Mouse (Mus musculus) C2C12 (cell line): ENCODE data around the gene Ahdc1. TPM values are rescaled to one million over a fixed set of nuclear protein-coding genes. Genes with fewer than 3 reads are reported as not detected.

Experiments
- H3K27me3 ChIP-seq: one replicate; pipeline ENCODE4 v1.6.1; 2011; ENCODE audit not compliant: control insufficient read depth, insufficient read depth, insufficient read length
- H3K36me3 ChIP-seq: one replicate; pipeline ENCODE4 v1.6.1; 2011; ENCODE audit not compliant: control insufficient read depth, insufficient read depth
- H3K4me3 ChIP-seq: one replicate; pipeline ENCODE4 v1.5.1; 2011; ENCODE audit warnings: mild to moderate bottlenecking, control low read depth; ENCODE audit not compliant: poor library complexity, insufficient read depth, severe bottlenecking
- H3K79me2 ChIP-seq: one replicate; pipeline ENCODE4 v1.6.1; 2011; ENCODE audit not compliant: control insufficient read depth, insufficient read depth
- H3K79me3 ChIP-seq: one replicate; pipeline ENCODE4 v1.6.1; 2011; ENCODE audit warnings: low read depth, control low read depth
- H3ac ChIP-seq: one replicate; pipeline ENCODE3; 2011; ENCODE audit warnings: low read depth; ENCODE audit not compliant: control insufficient read depth, insufficient read length
- CEBPB ChIP-seq: IDR thresholded peaks from one replicate; pipeline ENCODE4 v1.6.1; 2011; ENCODE audit warnings: low read depth, mild to moderate bottlenecking, control low read depth, moderate library complexity
- CTCF ChIP-seq: IDR thresholded peaks from one replicate; pipeline ENCODE4 v1.5.1; 2011; ENCODE audit not compliant: control insufficient read depth, insufficient read depth, insufficient read length
- FOSL1 ChIP-seq: IDR thresholded peaks from one replicate; pipeline ENCODE4 v1.8.0; 2011; ENCODE audit warnings: mild to moderate bottlenecking, low read length; ENCODE audit not compliant: poor library complexity, insufficient read depth, severe bottlenecking
- MAX ChIP-seq: IDR thresholded peaks from one replicate; pipeline ENCODE4 v1.6.1; 2011; ENCODE audit warnings: mild to moderate bottlenecking, control low read depth
- MYOD1 ChIP-seq: IDR thresholded peaks from one replicate; pipeline ENCODE4 v1.6.1; 2011; ENCODE audit warnings: low read depth; ENCODE audit not compliant: control insufficient read depth, insufficient read length
- MYOG ChIP-seq: IDR thresholded peaks from one replicate; pipeline ENCODE4 v1.6.1; 2011; ENCODE audit not compliant: control insufficient read depth, insufficient read length; ENCODE audit errors: extremely low read depth
- USF1 ChIP-seq: IDR thresholded peaks from one replicate; pipeline ENCODE4 v1.6.1; 2011; ENCODE audit warnings: low read depth, mild to moderate bottlenecking, control low read depth, moderate library complexity
- polyA plus RNA-seq: library from polyadenylated mRNA; unstranded; fragments of >200 nt; fragmentation: generic; extraction: Trizol; gene quantifications from one replicate; pipeline ENCODE4 v1.2.1, GENCODE M21; 2012; ENCODE audit warnings: missing spikeins

Ahdc1 gene
- polyA plus RNA-seq, 1 experiment, result 27.9 TPM

DNA sequence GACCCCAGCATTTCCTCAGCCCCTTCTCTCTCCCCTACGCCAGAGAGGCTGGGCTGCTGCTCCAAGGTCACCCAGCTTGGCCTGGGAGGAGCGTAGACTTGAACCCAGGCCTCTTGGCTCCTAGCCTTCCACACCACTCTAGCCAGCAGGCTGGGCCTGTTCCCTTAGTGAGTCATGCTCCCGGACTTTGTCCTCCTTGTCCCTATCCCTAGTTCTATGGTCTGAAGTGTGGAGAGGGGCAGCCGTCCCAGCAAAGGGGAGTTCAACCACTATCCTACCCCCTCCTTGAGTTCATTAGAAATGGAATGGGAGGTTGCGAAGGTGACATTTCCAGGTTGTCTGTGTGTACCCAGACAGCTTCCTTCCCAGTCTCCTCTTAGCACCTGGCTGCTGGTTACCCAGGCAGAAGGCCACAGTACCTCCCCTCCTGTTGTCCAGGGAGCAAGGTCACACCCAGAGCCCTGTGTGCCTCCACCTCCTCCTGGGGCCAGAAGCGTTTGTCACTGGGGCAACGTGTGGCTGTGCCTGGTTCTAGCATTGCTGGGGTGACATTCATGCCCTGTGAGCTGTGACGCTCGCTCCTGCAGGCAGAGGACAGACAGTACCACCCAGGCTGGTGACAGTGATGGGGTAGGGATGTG is 39.3 kb downstream of the Ahdc1 start:
- peaks cover 9% of the 10 kb centered on the region for H3K36me3 ChIP-seq
- H3K4me3 ChIP-seq, result no peak overlapping the region
- H3K79me2 ChIP-seq, result peaks cover 99% of the 10 kb centered on the region
- H3K79me3 ChIP-seq, result peaks cover 33% of the 10 kb centered on the region
- TF ChIP-seq MYOD1 (no peak), CTCF (no peak), USF1 (no peak), MYOG (no peak), CEBPB (no peak), MAX (no peak), FOSL1 (no peak)
- H3ac ChIP-seq, result no peak overlapping the region
- no peaks in the 10 kb centered on the region for H3K27me3 ChIP-seq

DNA sequence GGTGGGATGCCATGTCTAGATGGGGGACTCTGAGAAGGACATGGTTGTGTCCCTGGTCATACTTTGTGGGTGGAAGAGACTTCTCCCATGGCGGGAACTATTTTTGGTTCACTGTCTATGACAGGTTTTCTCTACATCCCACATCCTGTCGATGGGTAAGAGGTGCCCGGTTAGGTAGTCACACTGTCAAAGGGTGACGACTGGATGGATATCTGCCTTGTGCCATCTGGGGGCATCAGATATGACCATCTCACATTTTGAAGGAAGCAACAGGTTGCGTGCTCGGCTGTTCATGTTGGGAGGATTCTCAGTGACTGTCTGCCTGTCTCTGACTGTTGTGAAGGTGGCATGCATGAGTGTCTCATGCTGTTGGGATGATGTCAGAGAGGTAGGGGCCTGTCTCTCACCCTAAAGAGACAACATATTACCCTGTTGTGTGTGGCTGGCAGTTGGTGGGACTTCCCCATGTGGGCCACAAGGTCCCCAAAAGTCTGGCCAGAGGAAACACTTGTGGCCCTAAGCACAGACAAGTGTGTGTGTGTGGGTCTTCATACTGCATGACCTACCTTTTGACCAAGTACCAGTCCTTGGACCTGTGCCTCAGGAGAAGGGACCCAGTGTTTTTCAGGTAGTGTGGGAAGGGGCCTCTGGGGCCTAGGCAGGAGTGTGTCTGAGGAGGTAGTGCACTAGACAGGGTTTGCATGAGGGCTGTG is 39.9 kb downstream of the Ahdc1 start:
- no peak for TF ChIP-seq MYOD1
- TF ChIP-seq MAX, result no peak
- no peak for TF ChIP-seq MYOG
- no peak for TF ChIP-seq CEBPB
- no peak for TF ChIP-seq FOSL1
- no peak for TF ChIP-seq CTCF
- no peak for TF ChIP-seq USF1
- no peaks in the 10 kb centered on the region for H3K27me3 ChIP-seq
- H3K79me2 ChIP-seq, result peaks cover 92% of the 10 kb centered on the region
- peaks cover 10% of the 10 kb centered on the region for H3K36me3 ChIP-seq
- no peak overlapping the region for H3ac ChIP-seq
- peaks cover 29% of the 10 kb centered on the region for H3K79me3 ChIP-seq
- no peak overlapping the region for H3K4me3 ChIP-seq

DNA sequence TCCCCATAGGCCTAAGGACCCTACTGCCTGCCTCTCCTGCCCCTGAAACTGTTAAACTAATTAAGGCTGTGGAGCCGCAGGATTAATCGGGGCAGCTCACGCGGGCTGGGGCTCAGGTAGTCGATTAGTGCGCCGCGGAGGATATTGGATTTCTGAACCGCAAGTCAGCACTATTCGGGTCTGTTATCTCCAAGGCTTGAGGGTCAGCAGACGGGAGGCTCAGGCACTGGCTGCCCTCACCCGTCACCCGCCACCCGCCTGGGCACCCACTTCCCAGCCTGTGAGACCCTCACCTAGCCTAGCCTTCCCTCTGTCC is 40.4 kb downstream of the Ahdc1 start:
- H3K27me3 ChIP-seq, result no peaks in the 10 kb centered on the region
- peaks cover 28% of the 10 kb centered on the region for H3K79me3 ChIP-seq
- peaks cover 87% of the 10 kb centered on the region for H3K79me2 ChIP-seq
- TF ChIP-seq MYOD1 (no peak), USF1 (no peak), CEBPB (no peak), FOSL1 (no peak), MAX (no peak), CTCF (no peak), MYOG (no peak)
- no peak overlapping the region for H3K4me3 ChIP-seq
- H3ac ChIP-seq, result no peak overlapping the region
- peaks cover 10% of the 10 kb centered on the region for H3K36me3 ChIP-seq

DNA sequence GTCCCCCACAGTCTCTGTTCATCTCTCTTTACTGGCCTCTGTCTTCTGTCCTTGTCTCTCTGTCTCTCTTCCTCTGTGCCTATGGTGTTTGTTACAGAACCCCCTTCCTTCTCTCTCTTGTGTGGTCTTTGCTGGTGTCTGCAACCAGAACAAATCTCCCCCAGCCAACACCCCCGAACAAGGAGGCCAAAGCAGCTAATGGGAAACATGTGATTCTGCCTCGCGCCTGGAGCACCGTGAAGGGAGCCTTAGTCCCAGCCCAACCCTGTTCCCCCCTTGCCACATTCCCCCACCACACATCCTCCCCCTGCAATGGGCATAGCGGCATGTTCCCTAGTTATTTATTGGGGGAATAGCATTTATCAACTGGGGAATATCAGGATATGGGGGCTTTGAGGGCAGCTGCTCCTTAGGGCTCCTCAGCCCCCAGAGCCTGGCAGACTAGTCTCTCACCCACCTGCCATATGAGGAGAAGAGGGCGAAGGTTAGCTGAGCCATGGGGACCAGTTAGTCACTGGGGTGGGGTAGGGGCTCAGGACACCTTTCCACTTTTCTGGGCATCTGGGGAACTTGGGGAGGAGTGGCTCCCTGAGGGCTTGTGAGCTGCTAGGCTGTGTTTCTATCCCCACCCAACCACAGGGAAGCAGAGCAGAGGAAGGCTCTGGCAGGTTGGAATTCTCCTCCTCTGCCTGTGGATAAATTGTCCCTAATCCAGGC is 41.1 kb downstream of the Ahdc1 start:
- peaks cover 10% of the 10 kb centered on the region for H3K36me3 ChIP-seq
- no peak overlapping the region for H3K4me3 ChIP-seq
- H3K79me3 ChIP-seq, result peaks cover 26% of the 10 kb centered on the region
- H3ac ChIP-seq, result no peak overlapping the region
- peaks cover 81% of the 10 kb centered on the region for H3K79me2 ChIP-seq
- TF ChIP-seq USF1, result no peak
- no peak for TF ChIP-seq FOSL1
- TF ChIP-seq MYOD1, result no peak
- TF ChIP-seq CEBPB, result no peak
- no peak for TF ChIP-seq CTCF
- no peak for TF ChIP-seq MAX
- no peak for TF ChIP-seq MYOG
- H3K27me3 ChIP-seq, result no peaks in the 10 kb centered on the region

DNA sequence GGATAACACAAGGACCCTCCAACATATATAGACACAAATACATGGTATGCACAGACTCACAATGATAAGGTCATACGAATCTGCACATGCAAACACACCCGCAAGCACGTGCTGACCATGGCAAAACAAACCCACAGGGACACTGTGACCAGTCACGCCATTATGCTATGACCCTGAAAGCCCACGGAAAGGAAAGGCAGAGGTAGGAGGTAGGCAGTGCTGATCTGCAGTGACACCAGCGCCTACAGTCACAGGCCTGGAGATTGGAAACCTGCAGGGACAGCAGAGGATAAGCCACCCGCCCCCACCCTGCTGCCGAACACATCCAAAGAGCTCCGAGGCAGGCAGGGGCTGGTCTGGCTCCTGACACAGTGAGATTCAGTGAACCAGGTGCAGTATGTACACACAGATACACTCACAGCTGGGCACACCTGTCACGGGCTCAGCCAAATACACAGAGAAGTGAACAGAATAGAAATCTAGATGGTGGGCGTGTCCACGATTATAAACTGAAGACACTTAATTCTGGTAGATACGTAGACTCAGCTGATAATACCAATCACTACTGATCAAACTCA is 42.0 kb downstream of the Ahdc1 start:
- TF ChIP-seq MAX (no peak), USF1 (no peak), CEBPB (no peak), MYOD1 (no peak), CTCF (no peak), MYOG (no peak), FOSL1 (no peak)
- Histone ChIP-seq H3ac (no peak overlapping the region), H3K79me2 (peaks cover 75% of the 10 kb centered on the region), H3K27me3 (no peaks in the 10 kb centered on the region), H3K36me3 (peaks cover 10% of the 10 kb centered on the region), H3K79me3 (peaks cover 24% of the 10 kb centered on the region), H3K4me3 (no peak overlapping the region)

DNA sequence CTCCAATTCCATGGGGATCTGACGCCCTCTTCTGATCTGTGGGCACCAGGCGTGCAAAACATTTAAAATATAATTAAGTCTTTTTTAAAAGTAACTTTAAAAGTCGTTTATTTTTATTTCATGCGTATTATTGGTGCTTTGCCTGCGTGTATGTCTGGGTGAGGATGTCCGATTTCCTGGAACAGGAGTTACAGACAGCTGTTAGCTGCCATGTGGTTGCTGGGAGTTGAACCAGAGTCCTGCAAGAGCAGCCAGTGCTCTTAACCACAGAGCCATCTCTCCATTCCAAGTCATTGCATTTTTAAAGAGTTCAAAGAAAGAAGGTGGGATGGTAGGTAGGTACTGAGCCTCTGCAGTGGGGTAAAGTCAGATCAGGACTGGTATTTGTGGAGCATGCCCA is 43.5 kb downstream of the Ahdc1 start:
- H3K27me3 ChIP-seq, result no peaks in the 10 kb centered on the region
- peak; percentile 89 for TF ChIP-seq MAX
- TF ChIP-seq CEBPB, result no peak
- no peak for TF ChIP-seq MYOG
- no peak for TF ChIP-seq USF1
- no peak for TF ChIP-seq FOSL1
- peak; percentile 36 for TF ChIP-seq MYOD1

More for the DNA sequence above, 43.5 kb downstream of the Ahdc1 start:
- H3ac ChIP-seq, result no peak overlapping the region
- peaks cover 75% of the 10 kb centered on the region for H3K79me2 ChIP-seq
- peaks cover 19% of the 10 kb centered on the region for H3K36me3 ChIP-seq
- no peak overlapping the region for H3K4me3 ChIP-seq
- H3K79me3 ChIP-seq, result peaks cover 19% of the 10 kb centered on the region
